Mouse (Mus musculus) testis, postnatal 10 days (tissue): ENCODE data around the gene Rreb1.
A peak's percentile ranks its signal among the peaks of the same experiment; 100 is the strongest.
"Not testable (repeated sequence)": the region's sequence is repeated elsewhere in the genome, so short reads cannot be mapped to it uniquely, and the experiment has no call there.

Experiments
- DNase-seq: peaks from one replicate; pipeline ENCODE4 v3.0.0; 2021; ENCODE audit warnings: low spot score

Gene Rreb1

GRCm38 (mm10) chr13:37827263-37827995 lies 49.2 kb downstream of the Rreb1 start:
- peak; percentile 72 for DNase-seq

GRCm38 (mm10) chr13:37827996-37828579 lies 49.9 kb downstream of the Rreb1 start:
- no peak for DNase-seq

GRCm38 (mm10) chr13:37828928-37829327 lies 50.7 kb downstream of the Rreb1 start:
- no peak for DNase-seq

GRCm38 (mm10) chr13:37830256-37830655 lies 52.1 kb downstream of the Rreb1 start:
- DNase-seq = no peak

- DNase-seq = no peak
Measured at GRCm38 (mm10) chr13:37830874-37831311, 52.7 kb downstream of the Rreb1 start.

GRCm38 (mm10) chr13:37832481-37832880 lies 54.3 kb downstream of the Rreb1 start:
- no peak for DNase-seq

DNA sequence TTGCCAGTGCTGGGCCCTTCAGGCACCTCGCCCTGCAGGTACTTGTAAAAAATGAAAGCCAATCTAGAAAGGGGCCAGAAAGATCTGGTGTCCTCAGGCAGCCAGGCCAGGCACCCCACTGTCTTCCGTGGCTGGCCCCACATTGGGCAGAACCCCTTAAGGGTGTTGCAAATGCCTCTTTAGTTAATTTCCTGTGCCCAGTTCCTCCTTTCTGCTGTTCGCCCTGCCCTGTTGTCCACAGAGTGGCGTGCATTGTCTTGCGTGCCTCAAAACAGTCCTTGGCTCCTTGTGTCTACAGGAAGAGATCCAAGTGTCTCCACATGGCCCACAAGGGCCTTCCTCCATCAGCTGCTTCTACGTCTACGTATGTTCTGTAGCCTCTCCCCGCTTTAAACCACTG lies 55.3 kb downstream of the Rreb1 start:
- no peak for DNase-seq

GRCm38 (mm10) chr13:37835296-37835695 lies 57.1 kb downstream of the Rreb1 start:
- no peak for DNase-seq

DNA sequence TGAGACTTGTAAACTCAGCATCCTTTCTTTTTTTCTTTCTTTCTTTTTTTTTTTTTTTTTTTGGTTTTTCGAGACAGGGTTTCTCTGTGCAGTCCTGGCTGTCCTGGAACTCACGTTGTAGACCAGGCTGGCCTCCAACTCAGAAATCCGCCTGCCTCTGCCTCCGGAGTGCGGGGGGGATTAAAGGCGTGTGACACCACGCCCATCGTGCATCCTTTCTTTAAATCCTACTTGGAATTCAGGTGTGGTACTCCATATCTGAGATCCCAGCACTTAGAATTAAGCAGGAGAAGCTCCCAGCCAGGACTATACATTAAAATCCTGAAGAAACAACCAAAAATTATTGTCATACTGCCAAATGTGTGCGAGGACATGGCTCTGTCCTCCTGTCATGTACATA lies 57.6 kb downstream of the Rreb1 start:
- DNase-seq = not testable (repeated sequence)

DNA sequence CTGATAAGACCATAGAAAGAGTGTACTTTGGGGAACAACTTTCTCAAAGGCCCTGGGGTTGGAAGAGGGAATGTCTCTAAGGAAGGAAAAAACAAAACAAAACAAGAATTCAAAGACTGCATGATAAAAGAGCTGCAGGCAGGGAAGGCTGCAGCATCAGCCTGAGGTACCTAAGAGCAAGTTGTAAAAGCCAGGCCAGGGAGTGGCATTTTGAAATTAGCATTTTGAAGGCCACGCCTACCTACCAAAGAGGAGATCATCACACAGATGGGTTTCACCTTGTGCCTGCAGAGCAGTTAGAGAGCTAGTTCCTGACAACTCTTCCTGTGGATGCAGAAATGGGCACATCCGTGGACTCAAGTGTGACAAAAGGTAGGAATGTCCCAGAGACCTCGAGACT lies 59.2 kb downstream of the Rreb1 start:
- DNase-seq = no peak

GRCm38 (mm10) chr13:37838260-37839183 lies 60.3 kb downstream of the Rreb1 start:
- DNase-seq = no peak

GRCm38 (mm10) chr13:37843241-37843640 lies 65.0 kb downstream of the Rreb1 start:
- DNase-seq = no peak

DNA sequence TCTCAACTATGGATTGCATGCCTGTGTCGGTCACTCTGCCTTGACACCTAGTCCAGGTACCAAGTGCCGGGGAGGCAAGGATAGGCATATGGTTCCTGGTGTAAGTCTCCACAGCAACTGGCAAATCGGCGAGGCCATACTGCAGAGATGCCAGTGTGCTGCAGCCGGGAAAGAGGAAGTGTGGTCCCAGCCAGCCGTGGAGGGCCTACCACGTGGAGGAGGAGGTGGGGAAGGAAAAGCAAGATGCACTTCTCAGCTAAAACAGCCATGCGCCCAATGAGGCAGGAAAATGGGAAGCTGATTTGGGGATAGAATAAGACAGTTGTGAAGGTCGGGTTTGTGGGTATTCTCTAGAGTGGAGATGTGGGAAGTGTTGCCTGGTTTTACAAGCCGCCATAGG lies 65.6 kb downstream of the Rreb1 start:
- DNase-seq = no peak

GRCm38 (mm10) chr13:37845156-37845555 lies 67.0 kb downstream of the Rreb1 start:
- no peak for DNase-seq

GRCm38 (mm10) chr13:37845641-37846040 lies 67.4 kb downstream of the Rreb1 start:
- no peak for DNase-seq

- no peak for DNase-seq
Measured at GRCm38 (mm10) chr13:37846507-37846906, 68.3 kb downstream of the Rreb1 start.

DNA sequence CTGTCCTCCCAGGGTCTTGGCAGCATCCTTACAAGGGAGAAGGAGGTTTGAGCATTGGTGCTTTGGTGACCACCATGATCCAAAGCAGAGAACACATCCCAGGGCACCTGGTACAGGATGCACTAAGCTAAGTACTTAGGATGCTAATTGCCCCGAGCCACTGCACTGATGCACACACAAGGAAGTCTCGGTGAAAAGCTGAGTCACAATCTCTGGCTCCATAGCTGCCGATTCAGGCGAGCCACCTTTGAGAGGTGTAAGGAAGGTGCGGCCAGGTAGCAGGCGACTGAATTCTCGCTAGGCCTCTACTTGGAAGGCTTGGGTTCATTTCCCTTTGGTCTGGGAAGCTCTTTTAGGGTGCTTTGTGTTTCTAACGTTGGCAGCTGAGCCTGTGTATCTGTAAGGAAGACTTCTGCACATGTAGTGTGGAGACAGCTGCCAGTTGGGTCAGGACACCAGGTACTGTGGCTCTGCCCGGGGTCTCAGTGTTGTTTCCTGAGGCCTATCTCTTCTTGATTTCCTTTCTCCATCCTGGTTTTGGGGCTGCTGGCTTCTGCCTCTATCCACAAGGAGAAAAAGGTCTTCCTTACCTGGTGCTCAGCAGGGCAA lies 68.9 kb downstream of the Rreb1 start:
- DNase-seq = no peak

DNA sequence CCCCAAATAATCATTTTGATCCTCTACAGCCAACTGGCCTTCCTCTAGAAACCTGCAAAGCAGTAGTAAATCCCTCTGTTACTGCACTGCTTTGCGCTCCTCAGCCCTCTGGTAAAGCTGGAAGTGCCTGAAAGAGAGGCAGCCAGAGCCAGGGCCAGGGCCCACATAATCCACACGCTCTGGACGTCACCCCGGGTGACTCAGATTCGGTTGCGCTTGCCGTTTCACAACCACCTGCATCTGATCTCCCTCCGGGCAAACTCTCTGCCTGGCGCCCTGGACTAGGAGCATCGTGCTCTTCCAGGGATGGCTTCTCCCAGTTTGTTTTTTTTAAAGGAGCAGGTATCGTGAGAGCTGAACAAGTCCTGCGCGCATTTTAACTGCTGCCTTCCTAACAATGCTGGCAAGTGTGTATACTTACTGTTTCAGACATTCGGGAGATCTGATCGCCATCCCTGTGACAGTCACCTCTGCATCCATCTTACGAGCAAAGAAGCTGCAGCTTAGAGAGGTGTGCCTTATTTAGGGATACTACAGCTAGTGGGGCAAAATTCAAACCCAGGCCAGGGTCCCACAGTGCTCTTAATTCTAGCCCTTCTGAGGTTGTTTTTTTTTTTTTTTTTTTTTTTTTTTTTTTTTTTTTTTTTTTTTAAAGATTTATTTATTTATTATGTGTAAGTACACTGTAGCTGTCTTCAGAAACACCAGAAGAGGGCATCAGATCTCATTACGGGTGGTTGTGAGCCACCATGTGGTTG lies 69.6 kb downstream of the Rreb1 start:
- DNase-seq = no peak

GRCm38 (mm10) chr13:37848438-37848837 lies 70.2 kb downstream of the Rreb1 start:
- no peak for DNase-seq

GRCm38 (mm10) chr13:37851617-37852016 lies 73.4 kb downstream of the Rreb1 start:
- no peak for DNase-seq

- no peak for DNase-seq
Measured at GRCm38 (mm10) chr13:37852850-37853249, 74.7 kb downstream of the Rreb1 start.

- DNase-seq = no peak
Measured at GRCm38 (mm10) chr13:37853441-37853840, 75.2 kb downstream of the Rreb1 start.
